Mouse (Mus musculus): ENCODE data around the gene Traf3. TPM values are rescaled to one million over a fixed set of nuclear protein-coding genes. Genes with fewer than 3 reads are reported as not detected.
A peak's percentile ranks its signal among the peaks of the same experiment; 100 is the strongest.

Gene Traf3
- polyA plus RNA-seq, 1 experiment = 29.8 TPM

DNA sequence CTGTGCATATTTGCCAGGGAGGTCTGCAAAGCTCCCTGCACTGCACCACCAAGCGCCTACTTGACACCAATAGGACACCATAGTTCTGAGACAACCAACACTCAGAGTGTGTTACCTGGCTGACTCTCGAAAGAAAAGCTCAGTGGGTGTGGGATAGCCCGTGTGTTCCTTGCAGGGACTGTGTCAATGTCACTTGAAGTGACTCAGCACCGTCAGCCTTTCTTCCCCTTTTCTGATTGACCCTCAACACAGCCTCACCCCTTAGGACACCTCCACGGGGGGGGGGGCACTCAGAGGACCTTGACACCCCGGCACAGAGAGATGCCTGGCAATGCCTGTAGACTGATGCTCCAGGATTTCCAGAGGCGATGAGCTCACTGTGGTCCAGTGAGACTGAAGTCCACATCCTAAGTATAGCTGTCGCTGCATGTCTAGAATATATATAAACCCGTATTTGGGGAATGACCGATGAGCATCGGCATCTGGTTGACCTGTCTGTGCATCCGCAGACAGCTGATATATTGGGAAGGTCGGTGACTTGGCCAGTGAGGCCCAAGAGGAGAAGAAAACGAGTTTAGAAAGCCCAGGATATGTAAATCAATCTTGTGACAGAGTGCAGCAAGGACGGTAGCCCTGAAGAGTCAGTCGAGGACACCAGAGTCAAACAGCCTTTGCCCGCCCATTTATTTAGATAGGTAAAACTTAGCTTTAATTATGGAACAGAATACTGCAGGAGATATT, 16.5 kb upstream of the Traf3 start:
- H3K4me3 ChIP-seq (replicated peaks; ENCODE audit: insufficient read depth, low read depth, low read length) = no peak overlapping the region
- DNase-seq = no peak
- 79% methylated on average over 17 of the region's 17 CpGs for WGBS

DNA sequence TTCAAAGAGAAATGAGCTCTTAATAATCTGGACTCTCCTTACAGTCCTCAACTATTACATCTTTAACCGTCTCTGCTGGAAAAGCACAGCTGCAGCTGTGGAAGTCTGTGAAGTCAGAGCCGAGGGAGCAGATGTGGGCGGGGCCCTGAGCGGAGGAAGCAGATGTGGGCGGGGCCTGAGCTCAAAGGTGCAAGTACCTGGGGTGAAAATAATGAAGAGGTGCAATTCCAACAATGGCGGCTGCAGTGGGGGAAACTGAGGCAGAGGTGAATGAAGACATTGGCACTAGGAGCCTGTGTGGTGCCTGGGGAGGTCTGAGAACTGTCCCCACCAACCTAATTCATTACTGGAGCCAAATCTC, 16.0 kb upstream of the Traf3 start:
- peaks cover 6% of the 10 kb centered on the region for H3K4me1 ChIP-seq (ENCODE audit: control insufficient read depth, insufficient read depth, low read length)
- no peak for TF ChIP-seq POLR2A (IDR thresholded peaks at IDR 0.05; ENCODE audit: borderline replicate concordance, insufficient read depth, low read length)
- TF ChIP-seq CTCF (IDR thresholded peaks at IDR 0.05; ENCODE audit: borderline replicate concordance, insufficient read depth, low read depth, low read length) = no peak
- H3K27ac ChIP-seq (ENCODE audit: insufficient read depth, low read length) = no peak overlapping the region
- DNase-seq = no peak
- no peak overlapping the region for H3K4me3 ChIP-seq (replicated peaks; ENCODE audit: insufficient read depth, low read depth, low read length)
- WGBS = 34% methylated on average over 6 of the region's 6 CpGs
- H3K27me3 ChIP-seq (ENCODE audit: control insufficient read depth, insufficient read depth, low read length) = no peaks in the 10 kb centered on the region

More for the DNA sequence above, 16.5 kb upstream of the Traf3 start:
- Histone ChIP-seq H3K27me3 (ENCODE audit: control insufficient read depth, insufficient read depth, low read length) (no peaks in the 10 kb centered on the region), H3K4me1 (ENCODE audit: control insufficient read depth, insufficient read depth, low read length) (peaks cover 6% of the 10 kb centered on the region), H3K27ac (ENCODE audit: insufficient read depth, low read length) (no peak overlapping the region)
- no peak for TF ChIP-seq POLR2A (IDR thresholded peaks at IDR 0.05; ENCODE audit: borderline replicate concordance, insufficient read depth, low read length)
- TF ChIP-seq CTCF (IDR thresholded peaks at IDR 0.05; ENCODE audit: borderline replicate concordance, insufficient read depth, low read depth, low read length) = no peak

DNA sequence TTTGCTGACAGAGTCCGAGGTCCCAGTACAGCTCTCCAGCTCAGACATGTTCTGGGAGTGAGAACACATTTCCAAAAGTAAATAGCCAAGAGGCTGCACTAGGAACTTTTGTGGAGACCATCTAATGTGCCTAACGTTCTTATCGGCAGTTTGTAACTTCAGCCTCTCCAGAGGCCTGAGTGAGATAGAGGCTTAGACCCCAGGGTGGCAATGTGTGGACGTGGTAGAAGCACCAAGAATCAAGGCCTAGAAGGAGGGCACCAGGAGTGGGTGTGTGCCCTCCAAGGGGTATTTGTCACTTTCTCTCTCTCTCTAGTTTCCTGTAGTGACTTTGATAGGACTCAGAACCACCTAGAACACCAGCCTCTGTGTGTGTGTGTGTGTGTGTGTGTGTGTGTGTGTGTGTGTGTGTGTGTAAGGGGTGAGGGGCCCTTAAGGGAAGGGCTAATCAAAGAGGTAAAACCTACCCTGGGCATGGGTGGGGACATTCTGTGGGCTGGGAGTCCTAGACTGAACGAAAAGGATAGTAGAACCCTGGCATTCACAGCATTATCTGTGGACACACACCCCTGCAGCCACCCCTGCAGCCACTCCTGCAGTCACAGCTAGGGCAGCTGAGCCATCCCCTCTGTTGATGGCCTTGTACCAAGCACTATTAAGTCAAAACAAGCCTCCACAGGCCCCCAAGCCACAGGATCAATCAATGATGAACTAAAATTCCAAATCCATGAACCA, 14.6 kb upstream of the Traf3 start:
- no peak overlapping the region for H3K4me3 ChIP-seq (replicated peaks; ENCODE audit: insufficient read depth, low read depth, low read length)
- WGBS = 96% methylated on average over 5 of the region's 5 CpGs
- no peaks in the 10 kb centered on the region for H3K27me3 ChIP-seq (ENCODE audit: control insufficient read depth, insufficient read depth, low read length)
- no peak overlapping the region for H3K27ac ChIP-seq (ENCODE audit: insufficient read depth, low read length)
- TF ChIP-seq POLR2A (IDR thresholded peaks at IDR 0.05; ENCODE audit: borderline replicate concordance, insufficient read depth, low read length) = no peak
- TF ChIP-seq CTCF (IDR thresholded peaks at IDR 0.05; ENCODE audit: borderline replicate concordance, insufficient read depth, low read depth, low read length) = no peak
- peaks cover 6% of the 10 kb centered on the region for H3K4me1 ChIP-seq (ENCODE audit: control insufficient read depth, insufficient read depth, low read length)
- no peak for DNase-seq

DNA sequence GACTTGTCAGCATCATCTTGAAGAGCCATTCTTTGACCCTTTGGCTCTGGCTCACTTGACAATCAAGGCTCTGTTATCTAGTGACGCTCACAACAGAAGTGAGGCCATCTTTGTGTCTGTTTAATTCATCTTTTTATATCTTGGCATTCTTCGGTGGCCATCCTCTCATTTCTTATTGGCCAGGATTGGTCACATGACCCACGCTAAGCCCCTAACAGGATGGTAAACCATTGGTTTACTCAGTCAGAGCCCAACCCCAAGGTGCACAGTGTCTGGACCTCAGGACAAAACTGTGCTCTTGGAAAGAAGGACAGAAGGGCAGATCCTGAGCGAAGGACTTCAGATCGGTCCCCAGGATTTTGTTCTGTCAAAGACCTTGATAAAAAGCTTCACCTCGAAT, 13.6 kb upstream of the Traf3 start:
- no peak for TF ChIP-seq POLR2A (IDR thresholded peaks at IDR 0.05; ENCODE audit: borderline replicate concordance, insufficient read depth, low read length)
- TF ChIP-seq CTCF (IDR thresholded peaks at IDR 0.05; ENCODE audit: borderline replicate concordance, insufficient read depth, low read depth, low read length) = no peak
- Histone ChIP-seq H3K4me1 (ENCODE audit: control insufficient read depth, insufficient read depth, low read length) (peaks cover 6% of the 10 kb centered on the region), H3K27me3 (ENCODE audit: control insufficient read depth, insufficient read depth, low read length) (no peaks in the 10 kb centered on the region), H3K27ac (ENCODE audit: insufficient read depth, low read length) (no peak overlapping the region), H3K4me3 (replicated peaks; ENCODE audit: insufficient read depth, low read depth, low read length) (no peak overlapping the region)
- 73% methylated on average over 6 of the region's 6 CpGs for WGBS
- no peak for DNase-seq

DNA sequence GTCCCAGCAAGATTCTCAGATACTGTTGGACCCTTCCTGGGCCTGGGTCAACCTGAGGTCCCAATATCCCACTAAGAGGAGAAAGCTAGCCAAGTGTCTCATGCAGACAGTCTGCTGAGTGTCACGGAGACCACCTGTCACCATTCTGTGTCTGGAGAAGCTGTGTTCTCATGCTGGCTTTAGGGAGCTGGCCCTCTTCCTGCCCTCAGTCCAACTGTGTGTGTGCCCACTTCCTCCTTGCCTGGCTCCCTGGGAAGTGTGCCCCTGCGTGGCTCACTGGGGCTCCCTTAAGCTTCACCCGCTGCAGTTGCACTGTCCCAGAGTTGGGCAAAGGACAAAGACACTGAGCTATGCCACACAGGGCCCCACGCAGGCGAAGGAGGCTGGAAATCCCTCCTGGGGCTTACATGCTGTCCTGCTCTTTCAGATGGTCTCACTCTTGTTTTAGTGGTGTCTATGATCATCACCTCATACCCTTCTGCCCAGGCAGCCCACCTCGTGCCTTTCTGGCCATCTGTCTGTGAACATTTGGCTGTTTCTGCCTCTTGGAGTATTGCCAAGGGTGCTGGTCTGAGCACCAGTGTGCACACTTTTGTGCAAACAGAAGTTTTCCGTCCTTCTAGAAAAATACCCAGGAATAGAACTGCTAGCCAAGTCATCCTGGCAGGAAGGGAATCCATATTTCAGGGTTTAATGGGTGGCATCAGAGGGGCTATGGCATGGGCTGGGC, 13.0 kb upstream of the Traf3 start:
- peak; percentile 37 to 49 for DNase-seq
- H3K4me3 ChIP-seq (replicated peaks; ENCODE audit: insufficient read depth, low read depth, low read length) = no peak overlapping the region
- H3K27me3 ChIP-seq (ENCODE audit: control insufficient read depth, insufficient read depth, low read length) = no peaks in the 10 kb centered on the region
- TF ChIP-seq CTCF (IDR thresholded peaks at IDR 0.05; ENCODE audit: borderline replicate concordance, insufficient read depth, low read depth, low read length) (no peak), POLR2A (IDR thresholded peaks at IDR 0.05; ENCODE audit: borderline replicate concordance, insufficient read depth, low read length) (no peak)
- WGBS = 22% methylated on average over 7 of the region's 7 CpGs
- H3K4me1 ChIP-seq (ENCODE audit: control insufficient read depth, insufficient read depth, low read length) = peaks cover 6% of the 10 kb centered on the region
- no peak overlapping the region for H3K27ac ChIP-seq (ENCODE audit: insufficient read depth, low read length)

DNA sequence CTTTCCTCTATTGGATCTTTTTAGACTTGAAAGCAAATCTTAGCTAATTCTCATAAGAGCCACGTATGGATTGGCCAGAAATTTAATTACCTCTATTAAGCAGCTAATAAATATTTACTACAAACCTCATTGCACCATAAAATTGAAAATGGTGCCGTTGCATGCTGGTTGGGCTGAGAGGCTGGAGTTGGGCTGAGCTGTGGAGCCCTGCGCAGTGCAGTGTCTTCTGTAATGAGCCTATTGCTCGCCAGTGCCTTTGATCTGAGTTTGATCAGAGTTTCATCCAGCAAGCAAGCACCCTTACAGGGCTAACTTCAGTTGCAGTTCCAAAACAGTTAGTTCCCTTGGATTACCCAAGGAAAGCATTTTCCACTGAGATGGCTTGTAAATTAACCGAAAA, 12.2 kb upstream of the Traf3 start:
- H3K27ac ChIP-seq (ENCODE audit: insufficient read depth, low read length) = no peak overlapping the region
- H3K27me3 ChIP-seq (ENCODE audit: control insufficient read depth, insufficient read depth, low read length) = no peaks in the 10 kb centered on the region
- no peak for TF ChIP-seq POLR2A (IDR thresholded peaks at IDR 0.05; ENCODE audit: borderline replicate concordance, insufficient read depth, low read length)
- TF ChIP-seq CTCF (IDR thresholded peaks at IDR 0.05; ENCODE audit: borderline replicate concordance, insufficient read depth, low read depth, low read length) = no peak
- peaks cover 6% of the 10 kb centered on the region for H3K4me1 ChIP-seq (ENCODE audit: control insufficient read depth, insufficient read depth, low read length)
- WGBS = 87% methylated on average over 5 of the region's 5 CpGs
- no peak overlapping the region for H3K4me3 ChIP-seq (replicated peaks; ENCODE audit: insufficient read depth, low read depth, low read length)
- DNase-seq = no peak

DNA sequence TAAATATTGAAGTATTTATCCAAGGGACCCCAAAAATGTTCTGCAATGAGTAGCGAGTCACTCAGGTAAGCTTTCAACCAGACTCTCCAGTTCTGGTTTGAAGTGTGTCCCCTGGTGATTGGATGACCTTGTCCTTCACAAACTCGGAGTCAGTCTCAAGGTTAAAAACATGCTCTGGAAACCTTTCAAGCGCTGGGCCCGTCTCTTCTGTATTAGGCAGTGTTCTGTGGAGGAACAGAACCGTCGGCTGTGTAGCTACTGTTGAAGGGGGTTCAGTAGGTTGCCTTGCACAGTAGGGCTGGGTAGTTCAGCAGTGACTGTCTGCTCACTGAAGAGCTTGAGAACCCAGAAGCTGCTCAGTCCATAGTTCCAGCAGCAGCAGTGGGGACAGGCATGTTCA, 11.5 kb upstream of the Traf3 start:
- DNase-seq = no peak
- Histone ChIP-seq H3K27ac (ENCODE audit: insufficient read depth, low read length) (no peak overlapping the region), H3K4me3 (replicated peaks; ENCODE audit: insufficient read depth, low read depth, low read length) (no peak overlapping the region), H3K27me3 (ENCODE audit: control insufficient read depth, insufficient read depth, low read length) (no peaks in the 10 kb centered on the region), H3K4me1 (ENCODE audit: control insufficient read depth, insufficient read depth, low read length) (peaks cover 6% of the 10 kb centered on the region)
- 97% methylated on average over 6 of the region's 6 CpGs for WGBS
- no peak for TF ChIP-seq POLR2A (IDR thresholded peaks at IDR 0.05; ENCODE audit: borderline replicate concordance, insufficient read depth, low read length)
- TF ChIP-seq CTCF (IDR thresholded peaks at IDR 0.05; ENCODE audit: borderline replicate concordance, insufficient read depth, low read depth, low read length) = no peak

All from cerebellum, adult 2 months (tissue).